Mouse (Mus musculus): ENCODE measurements around the gene Hic2. TPM values are rescaled to one million over a fixed set of nuclear protein-coding genes. Genes with fewer than 3 reads are reported as not detected.

Gene Hic2
- polyA plus RNA-seq (2012; rRNA removed) (2.0 and 2.2 TPM in 2 replicates), polyA plus RNA-seq (2014; fragmentation: Nextera tagmentation; extraction: Ambion mirVana) (2.0 TPM in 2 replicates)

GRCm38 (mm10) chr16:17232794-17233701, at the start of gene Hic2:
Gene Hic2, plus strand, starts transcription at chr16:17233572.
- peak; percentile 89 for ATAC-seq (ENCODE audit: insufficient read depth)
- Histone ChIP-seq H3K36me3 (replicated peaks; ENCODE audit: control insufficient read depth, insufficient read depth, low read depth) (no peaks in the 10 kb centered on the region), H3K9ac (replicated peaks) (peak within 1 kb of the TSS; percentile 87), H3K4me2 (ENCODE audit: low read depth) (peak within 1 kb of the TSS; percentile 88), H3K4me3 (ENCODE audit: insufficient read depth in 1 of 2, low read depth in 2 of 2, low read length in 2 of 2) (peak within 1 kb of the TSS; percentile 69 to 86), H3K4me1 (replicated peaks; ENCODE audit: control insufficient read depth in 2 of 2, insufficient read depth in 2 of 2, low read length in 1 of 2) (peaks cover 20 to 30% of the 10 kb centered on the region in 2 experiments), H3K27me3 (ENCODE audit: control insufficient read depth, insufficient read depth, low read length) (no peaks in the 10 kb centered on the region), H3K27ac (peak within 1 kb of the TSS; percentile 46), H3K9me3 (ENCODE audit: control insufficient read depth, low read length) (no peaks in the 10 kb centered on the region)
- DNase-seq (ENCODE audit: low read depth in 3 of 3, low spot score in 3 of 3): peak; percentile 74 to 78 (median 77)
- 4% methylated on average over 57 of the region's 59 CpGs for WGBS (ENCODE audit: insufficient replicate concordance)
- TF ChIP-seq CTCF (IDR thresholded peaks at IDR 0.05; ENCODE audit: low read depth) (no peak), EP300 (IDR thresholded peaks at IDR 0.05; ENCODE audit: low read depth) (0 out of 2 replicates have a peak, but pooled peaks have one; percentile 15)

- Histone ChIP-seq H3K4me2 (ENCODE audit: low read depth) (no peak overlapping the region), H3K4me1 (replicated peaks; ENCODE audit: control insufficient read depth in 2 of 2, insufficient read depth in 2 of 2, low read length in 1 of 2) (peaks cover 0 to 5% of the 10 kb centered on the region in 2 experiments; a peak in 2 of 4 replicates), H3K27ac (no peak overlapping the region), H3K36me3 (replicated peaks; ENCODE audit: control insufficient read depth, insufficient read depth, low read depth) (peaks cover 3% of the 10 kb centered on the region), H3K27me3 (ENCODE audit: control insufficient read depth, insufficient read depth, low read length) (no peaks in the 10 kb centered on the region), H3K4me3 (ENCODE audit: insufficient read depth in 1 of 2, low read depth in 2 of 2, low read length in 2 of 2) (no peak overlapping the region), H3K9me3 (ENCODE audit: control insufficient read depth, low read length) (no peaks in the 10 kb centered on the region), H3K9ac (replicated peaks) (no peak overlapping the region)
- DNase-seq (ENCODE audit: low read depth in 3 of 3, low spot score in 3 of 3) (no peak), ATAC-seq (ENCODE audit: insufficient read depth) (no peak)
- no peak for TF ChIP-seq CTCF (IDR thresholded peaks at IDR 0.05; ENCODE audit: low read depth)
- no peak for TF ChIP-seq EP300 (IDR thresholded peaks at IDR 0.05; ENCODE audit: low read depth)
These were observed 47.9 kb upstream of the Hic2 start for GRCm38 (mm10) chr16:17185475-17185874.

- no peaks in the 10 kb centered on the region for H3K9me3 ChIP-seq (ENCODE audit: control insufficient read depth, low read length)
- ATAC-seq (ENCODE audit: insufficient read depth): no peak
- peaks cover 0 to 2% of the 10 kb centered on the region in 2 experiments; a peak in 2 of 4 replicates for H3K4me1 ChIP-seq (replicated peaks; ENCODE audit: control insufficient read depth in 2 of 2, insufficient read depth in 2 of 2, low read length in 1 of 2)
- H3K36me3 ChIP-seq (replicated peaks; ENCODE audit: control insufficient read depth, insufficient read depth, low read depth): no peaks in the 10 kb centered on the region; the same call in none of the 2 replicates
- no peak overlapping the region for H3K4me3 ChIP-seq (ENCODE audit: insufficient read depth in 1 of 2, low read depth in 2 of 2, low read length in 2 of 2)
- H3K27me3 ChIP-seq (ENCODE audit: control insufficient read depth, insufficient read depth, low read length): no peaks in the 10 kb centered on the region
- TF ChIP-seq EP300 (IDR thresholded peaks at IDR 0.05; ENCODE audit: low read depth): no peak
- no peak for TF ChIP-seq CTCF (IDR thresholded peaks at IDR 0.05; ENCODE audit: low read depth)
- WGBS (ENCODE audit: insufficient replicate concordance): 77% methylated on average over 4 of the region's 4 CpGs
- no peak overlapping the region for H3K27ac ChIP-seq
- no peak overlapping the region for H3K4me2 ChIP-seq (ENCODE audit: low read depth)
- no peak overlapping the region for H3K9ac ChIP-seq (replicated peaks)
- no peak for DNase-seq (ENCODE audit: low read depth in 3 of 3, low spot score in 3 of 3)
These were observed 39.5 kb upstream of the Hic2 start for GRCm38 (mm10) chr16:17193823-17194222.

GRCm38 (mm10) chr16:17200121-17200952, 33.0 kb upstream of the Hic2 start:
- DNase-seq (ENCODE audit: low read depth in 3 of 3, low spot score in 3 of 3) (no peak), ATAC-seq (ENCODE audit: insufficient read depth) (peak; percentile 6; the same call in 1 of the 2 replicates)
- Histone ChIP-seq H3K27me3 (ENCODE audit: control insufficient read depth, insufficient read depth, low read length) (no peaks in the 10 kb centered on the region), H3K9ac (replicated peaks) (peak overlapping the region; percentile 99), H3K9me3 (ENCODE audit: control insufficient read depth, low read length) (no peaks in the 10 kb centered on the region), H3K4me1 (replicated peaks; ENCODE audit: control insufficient read depth in 2 of 2, insufficient read depth in 2 of 2, low read length in 1 of 2) (peaks cover 11 to 15% of the 10 kb centered on the region in 2 experiments), H3K36me3 (replicated peaks; ENCODE audit: control insufficient read depth, insufficient read depth, low read depth) (no peaks in the 10 kb centered on the region), H3K27ac (peak overlapping the region; percentile 68), H3K4me3 (ENCODE audit: insufficient read depth in 1 of 2, low read depth in 2 of 2, low read length in 2 of 2) (peak overlapping the region; percentile 96 to 99), H3K4me2 (ENCODE audit: low read depth) (peak overlapping the region; percentile 84)
- WGBS (ENCODE audit: insufficient replicate concordance): under 1% methylated on average over 24 of the region's 24 CpGs
- TF ChIP-seq EP300 (IDR thresholded peaks at IDR 0.05; ENCODE audit: low read depth) (no peak), CTCF (IDR thresholded peaks at IDR 0.05; ENCODE audit: low read depth) (no peak)
